Mouse (Mus musculus) thymus, postnatal 10 days (tissue): Measurements from ENCODE around the gene Taf7l.

Source experiments
- DNase-seq, 2 experiments: peaks; one replicate each; pipeline ENCODE4 v3.0.0; 2021; ENCODE audit warnings: low spot score in 2 of 2

Taf7l gene

DNA sequence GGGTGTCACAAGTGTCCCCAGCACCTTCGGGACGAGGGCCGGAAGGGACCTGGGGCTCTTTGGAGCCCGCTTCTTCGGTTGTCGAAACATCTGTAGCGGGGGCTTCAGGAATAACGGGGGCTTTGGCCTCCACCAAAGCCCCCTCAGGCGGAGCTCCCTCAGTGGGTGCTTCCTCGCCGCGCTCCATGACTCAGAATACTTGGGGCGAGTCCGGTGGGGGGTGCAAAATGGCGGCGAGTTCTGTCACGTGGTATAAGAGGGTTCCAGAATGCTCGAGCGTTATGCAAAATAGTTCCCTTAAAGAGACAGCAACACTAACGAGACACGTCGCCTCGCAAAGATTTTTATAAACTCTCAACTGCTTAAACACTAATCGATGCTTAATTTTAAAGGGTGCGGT lies at the start of gene Taf7l:
Gene Taf7l, minus strand, starts transcription at position 201 of the 400 bp plus-strand sequence.
- DNase-seq = no peak

DNA sequence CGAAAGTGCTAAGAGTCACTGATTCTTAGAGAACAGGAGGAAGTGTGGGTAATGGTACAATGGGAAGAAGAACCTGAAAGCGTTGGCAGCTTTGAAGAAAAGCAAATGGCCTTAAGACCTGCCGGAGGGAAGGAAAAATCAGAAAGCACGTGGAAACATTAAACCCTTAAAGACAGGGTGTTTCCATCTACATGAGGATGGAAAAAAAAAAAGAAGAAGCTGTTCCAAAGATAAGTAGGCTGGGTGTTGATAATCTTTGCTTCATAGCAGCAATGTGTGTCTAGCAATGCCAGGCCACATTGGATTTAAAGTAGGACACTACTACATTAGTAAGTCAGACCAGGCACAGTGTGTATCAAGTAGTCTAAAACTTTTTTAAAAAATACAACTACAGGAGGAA lies 49.0 kb upstream of the Taf7l start:
- no peak for DNase-seq

GRCm38 (mm10) chrX:134523772-134524171 lies 47.5 kb upstream of the Taf7l start:
- DNase-seq = no peak

GRCm38 (mm10) chrX:134509473-134509872 lies 33.2 kb upstream of the Taf7l start:
- DNase-seq = no peak

DNA sequence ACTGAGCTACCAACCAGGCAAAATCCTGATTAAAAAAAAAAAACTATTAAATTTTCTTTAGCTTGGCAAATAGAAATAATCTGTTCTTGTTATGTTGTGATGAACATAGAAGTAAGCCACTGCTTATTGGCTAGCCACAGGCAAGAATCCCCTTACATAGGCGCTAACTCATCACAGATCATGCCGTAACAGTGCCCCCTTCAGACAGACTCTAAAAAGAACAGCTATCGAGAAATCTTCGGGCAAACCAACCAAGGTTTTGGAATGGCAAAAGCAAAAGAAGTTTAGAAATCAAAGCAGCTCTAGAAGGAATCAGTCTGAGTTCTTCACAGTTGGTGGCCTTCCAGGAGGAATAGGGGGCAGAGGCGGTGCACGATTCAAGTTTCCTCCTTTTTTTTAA lies 31.7 kb upstream of the Taf7l start:
- no peak for DNase-seq

DNA sequence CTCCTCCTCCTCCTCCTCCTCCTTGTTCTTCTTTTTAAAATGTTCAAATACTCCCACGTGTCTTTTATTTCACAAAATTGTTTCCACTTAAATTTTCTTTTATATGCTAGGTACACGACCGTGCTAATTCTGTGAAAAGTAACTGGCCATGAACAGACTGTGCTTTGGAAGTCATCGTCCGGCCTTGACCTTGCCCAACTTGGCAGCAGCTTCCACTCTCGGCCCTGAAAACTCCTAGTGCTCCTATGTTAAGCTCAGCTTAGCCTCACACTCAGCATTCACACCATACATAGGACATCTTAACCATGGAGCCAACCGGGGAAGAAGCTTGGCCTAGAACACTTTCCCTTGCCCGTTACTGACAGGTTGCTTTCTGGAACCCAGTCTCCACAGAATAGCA lies 24.4 kb upstream of the Taf7l start:
- DNase-seq = no peak

DNA sequence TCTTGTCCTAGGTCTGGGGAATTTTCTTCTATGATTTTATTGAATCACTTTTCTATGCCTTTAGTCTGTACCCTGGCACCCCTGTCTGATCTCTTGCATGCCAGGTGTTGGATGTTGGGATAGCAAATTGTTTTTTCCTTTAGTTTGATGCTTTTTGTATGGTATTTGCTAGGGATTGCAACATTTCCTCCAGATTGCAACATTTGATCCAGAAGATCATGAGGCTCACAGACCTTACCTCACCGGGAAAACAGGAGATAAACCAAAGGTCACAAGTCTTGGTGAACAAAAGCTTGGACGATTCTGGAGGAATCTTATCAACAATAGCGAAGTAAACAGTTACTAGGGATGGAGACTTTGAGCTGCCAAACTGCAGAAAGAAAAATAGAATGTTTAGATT lies 5.4 kb upstream of the Taf7l start:
- no peak for DNase-seq

DNA sequence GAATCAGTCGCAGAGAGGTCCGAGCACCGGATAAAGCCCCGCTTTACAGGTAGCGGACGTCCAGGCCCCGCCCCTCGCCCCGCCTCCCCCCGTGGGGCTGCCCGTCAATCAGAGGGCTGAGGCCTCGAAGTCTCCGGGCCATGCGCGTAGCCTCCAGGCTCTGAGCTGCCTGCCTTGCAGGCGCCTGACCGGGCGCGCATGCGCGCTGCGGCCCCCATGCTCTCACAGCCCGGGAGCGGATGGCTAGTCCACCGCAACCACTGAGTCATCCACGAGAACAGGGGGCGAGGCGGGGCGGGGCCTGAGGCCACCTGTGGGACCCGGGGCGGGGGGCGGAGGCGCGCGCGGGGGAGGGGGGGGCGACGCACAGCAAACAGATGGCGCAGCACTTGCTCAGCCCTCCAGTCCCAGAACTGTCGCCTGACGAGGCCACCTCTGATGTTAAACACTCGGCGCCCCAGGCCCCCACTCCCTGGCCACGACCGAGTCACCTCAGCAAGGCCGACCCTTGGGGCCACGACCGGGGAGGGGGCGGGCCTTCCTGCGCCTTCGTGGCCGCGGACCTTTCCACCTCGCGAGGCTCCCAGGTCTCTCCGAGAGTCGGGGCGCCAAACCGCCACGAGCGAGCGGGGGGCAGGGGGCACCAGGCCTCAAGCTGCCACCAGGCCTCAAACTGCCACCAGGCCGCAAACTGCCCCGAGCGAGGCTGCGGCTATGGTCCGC lies 1.1 kb downstream of the Taf7l start:
- no peak for DNase-seq

GRCm38 (mm10) chrX:134427307-134427706 lies 49.0 kb downstream of the Taf7l start:
- DNase-seq = no peak

- no peak for DNase-seq
Measured at GRCm38 (mm10) chrX:134426819-134427218, 49.5 kb downstream of the Taf7l start.

DNA sequence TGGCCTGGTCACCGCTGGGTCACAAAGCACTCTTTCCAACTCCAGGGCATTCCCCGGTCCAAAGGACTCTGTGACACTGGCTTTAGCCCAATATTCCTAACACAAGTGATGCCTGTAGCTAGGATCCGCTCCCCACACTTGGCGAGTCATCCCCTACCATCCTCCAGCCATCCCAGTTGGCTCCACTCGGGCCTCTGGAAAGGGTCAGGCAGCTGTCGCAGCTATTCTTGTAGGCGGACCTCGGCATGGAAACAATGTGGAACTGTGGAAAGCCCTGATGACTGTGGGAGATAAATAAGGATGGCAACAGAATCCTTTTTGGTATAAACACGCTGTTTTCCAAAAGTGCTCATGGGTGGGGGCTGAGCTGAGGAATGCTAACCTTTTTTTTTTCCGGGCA lies 50.5 kb downstream of the Taf7l start:
- DNase-seq = no peak

GRCm38 (mm10) chrX:134424263-134424662 lies 52.0 kb downstream of the Taf7l start:
- no peak for DNase-seq

GRCm38 (mm10) chrX:134420097-134420496 lies 56.2 kb downstream of the Taf7l start:
- DNase-seq = no peak

DNA sequence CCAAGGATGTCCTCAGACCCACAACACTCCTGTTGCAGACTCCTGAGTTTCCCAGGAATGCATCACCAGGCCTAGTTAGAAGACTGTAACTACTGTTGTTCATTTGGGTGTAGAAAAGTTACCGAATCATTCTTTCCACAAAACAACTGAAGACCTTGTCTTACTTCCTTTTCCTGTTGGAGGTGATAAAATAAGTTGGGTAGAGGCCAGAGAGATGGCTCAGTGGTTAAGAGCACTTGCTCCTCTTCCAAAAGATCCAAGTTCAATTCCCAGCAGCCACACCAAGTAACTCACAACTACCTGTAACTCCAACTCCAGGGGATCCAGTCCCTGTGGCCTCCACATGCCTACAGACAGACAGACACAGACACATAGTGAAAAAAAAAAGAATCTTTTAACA lies 64.2 kb downstream of the Taf7l start:
- DNase-seq = no peak
